Mouse (Mus musculus): ENCODE data around the gene Hyal3. TPM values are rescaled to one million over a fixed set of nuclear protein-coding genes. Genes with fewer than 3 reads are reported as not detected.
A peak's percentile ranks its signal among the peaks of the same experiment; 100 is the strongest.

The Hyal3 gene
- polyA plus RNA-seq, 1 experiment from 2014 or later, result 0.77 TPM

GRCm38 (mm10) chr9:107620954-107621353 lies 40.3 kb downstream of the Hyal3 start:
- DNase-seq (ENCODE audit: low spot score), result no peak
- H3K4me3 ChIP-seq, result no peak overlapping the region
- no peak overlapping the region for H3K27ac ChIP-seq
- no peaks in the 10 kb centered on the region for H3K27me3 ChIP-seq (ENCODE audit: insufficient read depth, poor library complexity, severe bottlenecking)
- no peaks in the 10 kb centered on the region for H3K9me3 ChIP-seq
- peaks cover 97% of the 10 kb centered on the region for H3K36me3 ChIP-seq
- peaks cover 39% of the 10 kb centered on the region for H3K4me1 ChIP-seq (replicated peaks)

- H3K9me3 ChIP-seq, result no peaks in the 10 kb centered on the region
- DNase-seq (ENCODE audit: low spot score), result no peak
- no peaks in the 10 kb centered on the region for H3K27me3 ChIP-seq (ENCODE audit: insufficient read depth, poor library complexity, severe bottlenecking)
- no peak overlapping the region for H3K4me3 ChIP-seq
- WGBS, result 67% methylated on average over 5 of the region's 5 CpGs
- H3K36me3 ChIP-seq, result peaks cover 84% of the 10 kb centered on the region
- peak overlapping the region; percentile 99 for H3K27ac ChIP-seq
- peaks cover 63% of the 10 kb centered on the region for H3K4me1 ChIP-seq (replicated peaks)
Measured at GRCm38 (mm10) chr9:107624539-107624938, 43.9 kb downstream of the Hyal3 start.

- Histone ChIP-seq H3K9me3 (no peaks in the 10 kb centered on the region), H3K4me1 (replicated peaks) (peaks cover 64% of the 10 kb centered on the region), H3K4me3 (0 out of 2 replicates have a peak overlapping the region, but pooled peaks have one; percentile 11), H3K36me3 (peaks cover 79% of the 10 kb centered on the region), H3K27ac (peak overlapping the region; percentile 99), H3K27me3 (ENCODE audit: insufficient read depth, poor library complexity, severe bottlenecking) (no peaks in the 10 kb centered on the region)
- DNase-seq (ENCODE audit: low spot score), result no peak
- 79% methylated on average over 3 of the region's 3 CpGs for WGBS
Measured at GRCm38 (mm10) chr9:107624951-107625350, 44.3 kb downstream of the Hyal3 start.

- peaks cover 70% of the 10 kb centered on the region for H3K4me1 ChIP-seq (replicated peaks)
- peak overlapping the region; percentile 99 for H3K27ac ChIP-seq
- 88% methylated on average over 12 of the region's 12 CpGs for WGBS
- H3K4me3 ChIP-seq, result 0 out of 2 replicates have a peak overlapping the region, but pooled peaks have one; percentile 11
- peaks cover 74% of the 10 kb centered on the region for H3K36me3 ChIP-seq
- DNase-seq (ENCODE audit: low spot score), result no peak
- no peaks in the 10 kb centered on the region for H3K27me3 ChIP-seq (ENCODE audit: insufficient read depth, poor library complexity, severe bottlenecking)
- no peaks in the 10 kb centered on the region for H3K9me3 ChIP-seq
Measured at GRCm38 (mm10) chr9:107625351-107626128, 44.9 kb downstream of the Hyal3 start.

GRCm38 (mm10) chr9:107626158-107626843 lies 45.7 kb downstream of the Hyal3 start:
- H3K36me3 ChIP-seq, result peaks cover 66% of the 10 kb centered on the region
- no peak for DNase-seq (ENCODE audit: low spot score)
- peak overlapping the region; percentile 99 for H3K27ac ChIP-seq
- H3K4me1 ChIP-seq (replicated peaks), result peaks cover 78% of the 10 kb centered on the region
- H3K4me3 ChIP-seq, result peak overlapping the region; percentile 87
- no peaks in the 10 kb centered on the region for H3K27me3 ChIP-seq (ENCODE audit: insufficient read depth, poor library complexity, severe bottlenecking)
- WGBS, result 35% methylated on average over 15 of the region's 15 CpGs
- H3K9me3 ChIP-seq, result no peaks in the 10 kb centered on the region

- Histone ChIP-seq H3K9me3 (no peaks in the 10 kb centered on the region), H3K27me3 (ENCODE audit: insufficient read depth, poor library complexity, severe bottlenecking) (no peaks in the 10 kb centered on the region), H3K4me1 (replicated peaks) (peaks cover 84% of the 10 kb centered on the region), H3K27ac (peak overlapping the region; percentile 99), H3K36me3 (peaks cover 66% of the 10 kb centered on the region), H3K4me3 (peak overlapping the region; percentile 87)
- peak; percentile 96 for DNase-seq (ENCODE audit: low spot score)
- 0% methylated on average over 2 of the region's 2 CpGs for WGBS
Measured at GRCm38 (mm10) chr9:107626844-107627277, 46.2 kb downstream of the Hyal3 start.

- no peak for DNase-seq (ENCODE audit: low spot score)
- peaks cover 66% of the 10 kb centered on the region for H3K36me3 ChIP-seq
- WGBS, result 26% methylated on average over 20 of the region's 20 CpGs
- H3K4me3 ChIP-seq, result peak overlapping the region; percentile 87
- H3K9me3 ChIP-seq, result no peaks in the 10 kb centered on the region
- H3K27ac ChIP-seq, result peak overlapping the region; percentile 99
- no peaks in the 10 kb centered on the region for H3K27me3 ChIP-seq (ENCODE audit: insufficient read depth, poor library complexity, severe bottlenecking)
- peaks cover 91% of the 10 kb centered on the region for H3K4me1 ChIP-seq (replicated peaks)
Measured at GRCm38 (mm10) chr9:107627387-107628255, 47.0 kb downstream of the Hyal3 start.

GRCm38 (mm10) chr9:107628721-107629410 lies 48.2 kb downstream of the Hyal3 start:
- peak; percentile 42 for DNase-seq (ENCODE audit: low spot score)
- peak overlapping the region; percentile 99 for H3K27ac ChIP-seq
- peak overlapping the region; percentile 87 for H3K4me3 ChIP-seq
- H3K27me3 ChIP-seq (ENCODE audit: insufficient read depth, poor library complexity, severe bottlenecking), result no peaks in the 10 kb centered on the region
- no peaks in the 10 kb centered on the region for H3K9me3 ChIP-seq
- WGBS, result 40% methylated on average over 15 of the region's 15 CpGs
- peaks cover 100% of the 10 kb centered on the region for H3K4me1 ChIP-seq (replicated peaks)
- H3K36me3 ChIP-seq, result peaks cover 59% of the 10 kb centered on the region

- H3K36me3 ChIP-seq, result peaks cover 54% of the 10 kb centered on the region
- H3K4me1 ChIP-seq (replicated peaks), result peaks cover 100% of the 10 kb centered on the region
- peak overlapping the region; percentile 87 for H3K4me3 ChIP-seq
- DNase-seq (ENCODE audit: low spot score), result no peak
- 30% methylated on average over 4 of the region's 4 CpGs for WGBS
- H3K27me3 ChIP-seq (ENCODE audit: insufficient read depth, poor library complexity, severe bottlenecking), result no peaks in the 10 kb centered on the region
- no peaks in the 10 kb centered on the region for H3K9me3 ChIP-seq
- peak overlapping the region; percentile 99 for H3K27ac ChIP-seq
Measured at GRCm38 (mm10) chr9:107629411-107629730, 48.8 kb downstream of the Hyal3 start.

- Histone ChIP-seq H3K36me3 (peaks cover 48% of the 10 kb centered on the region), H3K4me1 (replicated peaks) (peaks cover 98% of the 10 kb centered on the region), H3K27ac (peak overlapping the region; percentile 99), H3K27me3 (ENCODE audit: insufficient read depth, poor library complexity, severe bottlenecking) (no peaks in the 10 kb centered on the region), H3K4me3 (peak overlapping the region; percentile 87), H3K9me3 (no peaks in the 10 kb centered on the region)
- 11% methylated on average over 14 of the region's 14 CpGs for WGBS
- DNase-seq (ENCODE audit: low spot score), result peak; percentile 70
Measured at GRCm38 (mm10) chr9:107629901-107630425, 49.3 kb downstream of the Hyal3 start.

GRCm38 (mm10) chr9:107630576-107630975 lies 50.0 kb downstream of the Hyal3 start:
- DNase-seq (ENCODE audit: low spot score), result peak; percentile 89
- no peaks in the 10 kb centered on the region for H3K9me3 ChIP-seq
- no peaks in the 10 kb centered on the region for H3K27me3 ChIP-seq (ENCODE audit: insufficient read depth, poor library complexity, severe bottlenecking)
- H3K4me3 ChIP-seq, result peak overlapping the region; percentile 87
- WGBS, result 5% methylated on average over 4 of the region's 4 CpGs
- H3K27ac ChIP-seq, result peak overlapping the region; percentile 99
- H3K4me1 ChIP-seq (replicated peaks), result peaks cover 96% of the 10 kb centered on the region
- H3K36me3 ChIP-seq, result peaks cover 42% of the 10 kb centered on the region

- 35% methylated on average over 9 of the region's 9 CpGs for WGBS
- no peaks in the 10 kb centered on the region for H3K9me3 ChIP-seq
- peaks cover 39% of the 10 kb centered on the region for H3K36me3 ChIP-seq
- H3K4me3 ChIP-seq, result peak overlapping the region; percentile 87
- H3K4me1 ChIP-seq (replicated peaks), result peaks cover 96% of the 10 kb centered on the region
- H3K27me3 ChIP-seq (ENCODE audit: insufficient read depth, poor library complexity, severe bottlenecking), result no peaks in the 10 kb centered on the region
- H3K27ac ChIP-seq, result peak overlapping the region; percentile 99
- no peak for DNase-seq (ENCODE audit: low spot score)
Measured at GRCm38 (mm10) chr9:107631311-107631826, 50.8 kb downstream of the Hyal3 start.

Measured in hindbrain, embryonic 10.5 days (tissue).